Mouse (Mus musculus): ENCODE measurements around the gene N6amt1. TPM values are rescaled to one million over a fixed set of nuclear protein-coding genes. Genes with fewer than 3 reads are reported as not detected.

Gene N6amt1
- polyA plus RNA-seq, 1 experiment from 2014 or later, result 26.5 TPM

DNA sequence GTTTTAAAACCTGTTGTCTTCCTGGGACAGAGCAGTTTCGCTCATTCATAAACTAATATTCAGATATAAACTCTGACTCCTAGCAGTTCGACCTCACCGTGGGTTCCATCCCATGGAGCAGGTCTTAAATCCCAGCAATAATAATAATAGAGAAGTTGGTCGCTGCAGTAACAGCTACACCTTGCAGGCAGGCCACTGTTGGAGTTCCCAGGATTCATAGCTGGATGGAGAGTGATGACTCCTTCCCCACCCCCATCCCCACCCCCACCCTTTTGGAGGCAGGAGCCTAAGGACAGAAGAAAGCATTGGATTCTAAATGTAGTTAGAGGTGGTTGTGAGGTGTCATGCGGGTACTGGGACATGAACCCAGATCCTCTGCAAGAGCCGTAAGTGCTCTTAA, 12.5 kb downstream of the N6amt1 start:
- no peaks in the 10 kb centered on the region for H3K9me3 ChIP-seq (ENCODE audit: low read length)
- no peak overlapping the region for H3K4me2 ChIP-seq (replicated peaks; ENCODE audit: low read depth, low read length)
- peak overlapping the region; percentile 77 for H3K27ac ChIP-seq (ENCODE audit: low read length)
- WGBS, result 91% methylated on average over 6 of the region's 6 CpGs
- H3K9ac ChIP-seq (replicated peaks; ENCODE audit: low read length), result no peak overlapping the region
- H3K27me3 ChIP-seq (ENCODE audit: insufficient read depth, low read length), result no peaks in the 10 kb centered on the region
- no peak overlapping the region for H3K4me3 ChIP-seq (ENCODE audit: low read length)
- no peaks in the 10 kb centered on the region for H3K4me1 ChIP-seq (ENCODE audit: insufficient read depth, low read length)
- H3K36me3 ChIP-seq (ENCODE audit: insufficient read depth, low read length), result peaks cover 45% of the 10 kb centered on the region
- peak; percentile 43 for ATAC-seq (ENCODE audit: low FRiP score, low TSS enrichment)

DNA sequence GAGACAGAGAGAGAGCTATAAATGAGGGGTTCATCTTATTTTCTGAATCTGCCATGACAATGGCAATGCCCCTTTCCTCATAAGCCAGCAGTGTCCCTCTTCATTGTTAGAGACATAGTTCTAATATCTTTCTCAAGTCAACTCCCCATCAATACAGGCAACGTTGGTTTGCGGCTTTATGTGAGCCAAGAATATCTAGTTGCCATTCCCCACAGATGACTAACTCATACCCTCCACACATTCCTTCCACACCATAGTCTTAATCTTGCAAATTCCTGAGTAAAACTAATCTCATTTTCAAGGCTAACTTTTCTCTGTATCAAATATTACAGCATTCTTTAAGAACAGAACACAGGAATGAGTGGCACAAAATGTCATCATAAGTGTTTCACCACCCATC, 29.0 kb downstream of the N6amt1 start:
- no peak overlapping the region for H3K4me2 ChIP-seq (replicated peaks; ENCODE audit: low read depth, low read length)
- H3K27ac ChIP-seq (ENCODE audit: low read length), result no peak overlapping the region
- no peaks in the 10 kb centered on the region for H3K27me3 ChIP-seq (ENCODE audit: insufficient read depth, low read length)
- no peak for ATAC-seq (ENCODE audit: low FRiP score, low TSS enrichment)
- H3K36me3 ChIP-seq (ENCODE audit: insufficient read depth, low read length), result peaks cover 64% of the 10 kb centered on the region
- H3K9me3 ChIP-seq (ENCODE audit: low read length), result no peaks in the 10 kb centered on the region
- WGBS, result 95% methylated on average over 2 of the region's 2 CpGs
- H3K4me3 ChIP-seq (ENCODE audit: low read length), result no peak overlapping the region
- no peaks in the 10 kb centered on the region for H3K4me1 ChIP-seq (ENCODE audit: insufficient read depth, low read length)
- no peak overlapping the region for H3K9ac ChIP-seq (replicated peaks; ENCODE audit: low read length)

DNA sequence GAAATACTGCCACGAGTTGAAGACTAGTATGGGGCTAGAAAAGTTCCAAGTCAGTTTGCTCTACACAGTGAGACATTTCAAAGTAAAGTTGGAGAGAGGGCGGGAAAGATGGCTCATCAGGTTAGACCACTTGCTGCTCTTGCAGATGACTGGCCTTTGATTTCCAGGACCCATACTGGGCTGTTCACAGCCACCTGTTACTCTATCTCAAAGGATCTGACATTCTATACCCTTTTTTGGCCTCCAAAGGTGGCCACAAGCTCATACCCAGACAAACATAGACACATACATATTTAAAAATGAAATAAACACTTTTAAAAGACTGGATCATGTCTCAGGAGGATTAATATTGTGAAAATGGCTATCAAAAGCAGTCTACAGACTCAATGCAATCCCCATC, 30.4 kb downstream of the N6amt1 start:
- no peak for ATAC-seq (ENCODE audit: low FRiP score, low TSS enrichment)
- Histone ChIP-seq H3K36me3 (ENCODE audit: insufficient read depth, low read length) (peaks cover 60% of the 10 kb centered on the region), H3K4me3 (ENCODE audit: low read length) (no peak overlapping the region), H3K4me2 (replicated peaks; ENCODE audit: low read depth, low read length) (no peak overlapping the region), H3K27ac (ENCODE audit: low read length) (no peak overlapping the region), H3K27me3 (ENCODE audit: insufficient read depth, low read length) (no peaks in the 10 kb centered on the region), H3K9ac (replicated peaks; ENCODE audit: low read length) (no peak overlapping the region), H3K9me3 (ENCODE audit: low read length) (no peaks in the 10 kb centered on the region), H3K4me1 (ENCODE audit: insufficient read depth, low read length) (no peaks in the 10 kb centered on the region)
- 79% methylated on average over 2 of the region's 2 CpGs for WGBS

DNA sequence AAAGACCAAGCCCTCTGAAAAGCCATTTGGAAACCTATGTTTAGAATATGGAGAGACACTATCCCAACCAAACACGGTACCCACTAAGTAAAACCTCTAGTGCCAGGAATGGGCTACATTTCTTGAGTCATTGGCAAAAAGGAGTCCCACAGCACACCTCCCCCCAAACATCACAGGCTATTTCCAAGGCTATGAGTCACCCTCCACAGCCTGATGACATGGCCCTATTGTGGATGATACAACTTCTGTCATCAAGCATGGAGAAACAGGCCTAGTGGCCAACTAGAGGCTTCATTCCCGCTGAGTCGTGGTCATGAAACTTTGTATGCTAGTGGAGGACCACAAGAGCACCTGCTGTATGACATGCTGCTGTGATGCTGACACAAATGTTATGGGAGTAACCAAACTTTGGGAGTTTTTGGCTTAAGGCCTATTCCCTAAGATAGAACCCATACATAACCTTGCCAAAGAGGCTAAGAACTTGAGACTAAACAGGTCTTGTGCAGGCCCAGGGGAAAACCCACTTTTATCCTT, 33.5 kb downstream of the N6amt1 start:
- Histone ChIP-seq H3K27ac (ENCODE audit: low read length) (no peak overlapping the region), H3K9me3 (ENCODE audit: low read length) (no peaks in the 10 kb centered on the region), H3K4me3 (ENCODE audit: low read length) (no peak overlapping the region), H3K9ac (replicated peaks; ENCODE audit: low read length) (no peak overlapping the region), H3K27me3 (ENCODE audit: insufficient read depth, low read length) (no peaks in the 10 kb centered on the region), H3K36me3 (ENCODE audit: insufficient read depth, low read length) (peaks cover 33% of the 10 kb centered on the region), H3K4me1 (ENCODE audit: insufficient read depth, low read length) (no peaks in the 10 kb centered on the region), H3K4me2 (replicated peaks; ENCODE audit: low read depth, low read length) (no peak overlapping the region)
- no peak for ATAC-seq (ENCODE audit: low FRiP score, low TSS enrichment)
- WGBS, result 92% methylated on average over 3 of the region's 3 CpGs

DNA sequence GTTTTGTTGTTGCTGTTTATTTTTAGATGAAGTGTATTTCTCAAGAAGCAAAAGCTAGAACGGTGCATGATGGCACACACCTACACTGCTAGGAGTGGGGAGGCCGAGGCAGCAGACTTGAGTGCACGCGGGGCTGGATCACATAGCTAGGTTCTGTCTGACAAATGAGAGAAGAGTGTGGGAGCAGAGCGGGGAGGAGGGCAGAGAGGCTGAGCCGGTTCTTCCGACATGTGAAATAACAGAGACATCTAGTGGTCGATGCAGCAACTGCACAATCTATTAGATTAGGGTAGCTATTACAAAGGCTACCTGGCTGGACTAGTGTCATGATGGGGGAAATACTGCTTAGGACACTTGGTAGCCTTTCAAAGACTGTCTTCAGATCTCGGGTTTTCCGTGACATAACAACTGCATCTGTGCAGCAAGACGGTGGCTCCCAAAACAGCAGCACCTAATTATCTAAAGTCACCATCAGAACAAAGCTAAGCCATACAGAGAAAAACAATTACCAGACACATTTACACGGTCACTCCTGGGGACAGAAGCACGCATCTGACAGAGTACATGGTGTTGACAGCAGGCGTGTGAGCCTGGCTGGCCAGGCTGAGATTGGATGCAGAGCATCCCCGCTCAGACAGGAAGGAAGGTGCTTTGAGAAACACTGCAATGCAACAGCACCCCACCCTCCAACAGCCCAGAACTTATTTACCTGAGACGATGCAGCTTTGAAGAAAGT, 40.0 kb downstream of the N6amt1 start:
- no peaks in the 10 kb centered on the region for H3K9me3 ChIP-seq (ENCODE audit: low read length)
- 50% methylated on average over 16 of the region's 16 CpGs for WGBS
- no peaks in the 10 kb centered on the region for H3K4me1 ChIP-seq (ENCODE audit: insufficient read depth, low read length)
- H3K27ac ChIP-seq (ENCODE audit: low read length), result no peak overlapping the region
- peak; percentile 82 for ATAC-seq (ENCODE audit: low FRiP score, low TSS enrichment)
- H3K36me3 ChIP-seq (ENCODE audit: insufficient read depth, low read length), result peaks cover 37% of the 10 kb centered on the region
- H3K4me2 ChIP-seq (replicated peaks; ENCODE audit: low read depth, low read length), result no peak overlapping the region
- no peak overlapping the region for H3K9ac ChIP-seq (replicated peaks; ENCODE audit: low read length)
- no peaks in the 10 kb centered on the region for H3K27me3 ChIP-seq (ENCODE audit: insufficient read depth, low read length)
- no peak overlapping the region for H3K4me3 ChIP-seq (ENCODE audit: low read length)

DNA sequence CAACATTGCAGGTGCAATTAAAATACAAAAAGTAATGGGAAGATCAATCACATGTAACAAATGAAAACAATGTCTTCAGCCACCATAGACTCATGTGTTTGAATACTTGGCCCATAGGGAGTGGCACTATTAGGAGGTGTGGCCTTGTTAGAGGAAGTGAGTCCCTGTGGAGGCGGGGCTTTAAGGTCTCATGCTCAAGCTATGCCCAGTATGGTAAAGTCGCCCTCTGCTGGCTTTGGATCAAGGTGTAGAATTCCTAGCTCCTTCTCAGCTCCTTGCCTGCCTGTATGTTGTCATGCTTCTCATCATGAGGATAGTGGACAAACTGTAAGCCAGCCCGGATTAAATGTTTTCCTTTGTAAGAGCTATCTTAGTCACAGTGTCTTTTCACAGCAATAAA, 51.0 kb downstream of the N6amt1 start:
- Histone ChIP-seq H3K4me2 (replicated peaks; ENCODE audit: low read depth, low read length) (no peak overlapping the region), H3K9ac (replicated peaks; ENCODE audit: low read length) (no peak overlapping the region), H3K27ac (ENCODE audit: low read length) (no peak overlapping the region), H3K27me3 (ENCODE audit: insufficient read depth, low read length) (no peaks in the 10 kb centered on the region), H3K4me3 (ENCODE audit: low read length) (no peak overlapping the region), H3K4me1 (ENCODE audit: insufficient read depth, low read length) (no peaks in the 10 kb centered on the region), H3K9me3 (ENCODE audit: low read length) (no peaks in the 10 kb centered on the region), H3K36me3 (ENCODE audit: insufficient read depth, low read length) (peaks cover 68% of the 10 kb centered on the region)
- WGBS, result 92% methylated on average over 3 of the region's 3 CpGs
- no peak for ATAC-seq (ENCODE audit: low FRiP score, low TSS enrichment)

Other genes with a start within 250 kb of the N6amt1 start
- gene Ltn1, start 78.4 kb downstream of the N6amt1 start, polyA plus RNA-seq (2015; fragmentation: Nextera tagmentation; extraction: Ambion mirVana), result 27.9 and 33.5 TPM in 2 replicates
- gene Rwdd2b, start 86.4 kb downstream of the N6amt1 start, polyA plus RNA-seq (2015; fragmentation: Nextera tagmentation; extraction: Ambion mirVana), result 13.0 and 14.4 TPM in 2 replicates
- 45.9 and 51.3 TPM in 2 replicates for gene Usp16, start 100.5 kb downstream of the N6amt1 start, polyA plus RNA-seq (2015; fragmentation: Nextera tagmentation; extraction: Ambion mirVana)
- 462 and 493 TPM in 2 replicates for gene Cct8, start 141.7 kb downstream of the N6amt1 start, polyA plus RNA-seq (2015; fragmentation: Nextera tagmentation; extraction: Ambion mirVana)
- gene Map3k7cl, start 199.1 kb downstream of the N6amt1 start, polyA plus RNA-seq (2015; fragmentation: Nextera tagmentation; extraction: Ambion mirVana), result 1.3 and 1.7 TPM in 2 replicates

Data from kidney, embryonic 16.5 days (tissue).